Mouse (Mus musculus) hematopoietic stem cell, adult 5-6 weeks (primary cell): Measurements from ENCODE around the gene Sez6l. TPM values are rescaled to one million over a fixed set of nuclear protein-coding genes. Genes with fewer than 3 reads are reported as not detected.

Experiments used
- ATAC-seq, 2 experiments: fragments of 125-278 bp in 1 of 2; replicated peaks in 1 of 2; 2 replicates each; pipeline ENCODE4 v1.8.0; 2016 to 2017; ENCODE audit warnings: inconsistent platforms in 2 of 2, mild to moderate bottlenecking in 2 of 2, moderate number of reproducible peaks in 2 of 2, low read depth in 1 of 2, moderate TSS enrichment in 1 of 2; ENCODE audit not compliant: low FRiP score in 2 of 2, poor library complexity in 2 of 2, severe bottlenecking in 2 of 2, insufficient read depth in 1 of 2, low TSS enrichment in 1 of 2
- total RNA-seq: library from RNA; stranded (forward); fragments of 172-1452, 232-1000 nt; gene quantifications from 2 replicates; pipeline ENCODE4 v1.2.3, GENCODE M21; 2017

Gene Sez6l
- total RNA-seq, 1 experiment from 2014 or later, result 0.15 TPM

DNA sequence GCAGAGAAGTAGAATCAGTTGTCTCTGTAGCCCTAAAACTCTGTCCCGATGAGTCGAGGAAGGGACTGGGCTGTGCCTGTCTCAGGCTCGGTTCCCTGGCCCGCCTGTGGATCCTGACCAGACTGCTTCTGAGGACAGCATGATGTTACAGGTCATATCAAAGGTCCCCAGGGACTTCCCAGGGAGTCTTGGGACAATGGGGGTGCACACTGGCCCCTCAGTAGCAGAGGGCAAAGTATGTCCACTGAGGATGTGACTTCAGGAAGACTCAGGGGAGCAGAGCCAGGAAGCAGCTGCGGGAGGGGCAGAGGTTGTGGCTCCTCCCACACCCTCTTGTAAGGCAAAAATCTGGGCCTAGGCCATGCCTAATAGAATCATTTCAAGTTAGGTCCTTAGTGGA lies 90.6 kb downstream of the Sez6l start:
- no peak for ATAC-seq

DNA sequence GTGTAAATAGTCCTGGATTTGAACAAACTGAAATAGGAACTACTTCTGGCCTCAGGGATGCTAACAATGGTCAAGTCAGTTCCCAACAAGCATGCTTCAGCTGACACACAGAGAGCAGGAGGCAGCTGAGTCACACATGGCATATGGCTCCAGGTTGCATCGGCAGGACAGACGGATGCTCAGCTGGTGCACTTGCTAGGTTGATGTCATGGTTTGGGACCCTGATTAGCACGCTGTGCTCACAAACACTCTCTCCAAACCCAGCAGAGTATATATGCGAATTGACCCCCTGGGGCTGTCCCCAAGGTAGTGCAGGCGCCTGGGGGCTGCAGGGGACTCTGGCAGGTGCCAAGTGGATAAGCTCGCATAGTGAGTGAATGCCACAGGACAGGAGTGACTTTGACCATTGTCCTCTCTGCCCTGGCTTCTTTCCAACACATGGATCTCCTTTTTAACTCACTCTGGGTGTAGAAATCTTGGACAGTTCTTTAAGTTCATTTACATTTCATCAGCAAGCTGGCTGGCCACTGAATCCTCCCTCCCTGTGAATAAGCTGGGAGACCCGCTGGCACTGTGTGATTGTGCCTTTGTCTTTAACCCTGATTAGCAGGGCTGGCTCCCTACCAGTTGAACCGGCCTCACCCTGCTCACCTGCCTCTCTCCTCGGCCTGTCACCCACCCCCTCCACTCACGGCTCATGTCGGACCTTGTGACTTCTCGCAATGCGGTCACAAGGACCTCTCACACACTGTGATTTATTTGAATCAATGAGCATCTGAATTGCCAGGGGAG lies 91.9 kb downstream of the Sez6l start:
- ATAC-seq, result no peak

GRCm38 (mm10) chr5:112483030-112483429 lies 94.0 kb downstream of the Sez6l start:
- ATAC-seq, result peak; percentile 85 to 86

GRCm38 (mm10) chr5:112482551-112482950 lies 94.4 kb downstream of the Sez6l start:
- ATAC-seq, result no peak

- ATAC-seq, result no peak
Measured at GRCm38 (mm10) chr5:112481946-112482410, 95.0 kb downstream of the Sez6l start.

- ATAC-seq, result no peak
Measured at GRCm38 (mm10) chr5:112473453-112473852, 103.5 kb downstream of the Sez6l start.

- ATAC-seq, result no peak; a peak in 1 of 4 replicates
Measured at GRCm38 (mm10) chr5:112470144-112470543, 106.8 kb downstream of the Sez6l start.

GRCm38 (mm10) chr5:112468986-112469581 lies 107.9 kb downstream of the Sez6l start:
- ATAC-seq, result no peak

DNA sequence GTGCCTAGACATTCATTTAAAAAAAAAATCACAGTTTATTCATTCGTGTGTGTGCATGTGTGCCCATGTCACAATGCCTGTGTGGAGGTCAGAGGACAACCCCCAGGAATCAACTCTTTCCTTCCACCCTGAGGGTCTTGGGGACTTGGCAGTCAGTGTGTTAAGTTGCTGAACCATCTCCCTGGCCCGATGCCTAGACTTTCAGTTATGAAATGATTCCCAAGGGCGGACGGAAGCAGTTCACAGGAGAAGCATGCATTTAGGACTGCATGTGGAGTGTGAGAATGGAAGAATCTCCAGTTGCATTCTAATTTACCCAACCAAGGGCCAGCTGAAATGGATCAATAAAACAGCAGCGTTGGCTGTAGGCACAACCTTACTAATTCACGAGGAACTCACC lies 110.7 kb downstream of the Sez6l start:
- ATAC-seq, result no peak

DNA sequence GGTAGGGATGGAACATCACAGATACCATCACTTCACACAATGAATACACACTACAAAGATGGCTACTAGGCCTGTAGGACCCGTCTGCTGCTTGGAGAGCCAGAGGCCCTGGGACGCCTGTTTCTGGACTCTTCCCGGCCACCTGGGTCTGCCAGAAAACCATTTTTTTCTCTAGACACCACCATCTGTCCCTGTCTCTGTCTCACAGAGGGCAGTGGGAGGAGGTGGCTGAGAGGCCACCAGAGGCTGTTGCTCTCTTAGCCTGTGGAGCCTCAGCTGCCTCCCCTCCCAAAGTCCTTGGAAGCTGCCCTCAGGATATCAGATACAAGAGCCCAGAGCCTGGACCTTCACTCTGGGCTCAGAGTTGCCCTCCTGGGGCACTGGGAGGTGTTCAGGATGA lies 117.1 kb downstream of the Sez6l start:
- no peak for ATAC-seq

DNA sequence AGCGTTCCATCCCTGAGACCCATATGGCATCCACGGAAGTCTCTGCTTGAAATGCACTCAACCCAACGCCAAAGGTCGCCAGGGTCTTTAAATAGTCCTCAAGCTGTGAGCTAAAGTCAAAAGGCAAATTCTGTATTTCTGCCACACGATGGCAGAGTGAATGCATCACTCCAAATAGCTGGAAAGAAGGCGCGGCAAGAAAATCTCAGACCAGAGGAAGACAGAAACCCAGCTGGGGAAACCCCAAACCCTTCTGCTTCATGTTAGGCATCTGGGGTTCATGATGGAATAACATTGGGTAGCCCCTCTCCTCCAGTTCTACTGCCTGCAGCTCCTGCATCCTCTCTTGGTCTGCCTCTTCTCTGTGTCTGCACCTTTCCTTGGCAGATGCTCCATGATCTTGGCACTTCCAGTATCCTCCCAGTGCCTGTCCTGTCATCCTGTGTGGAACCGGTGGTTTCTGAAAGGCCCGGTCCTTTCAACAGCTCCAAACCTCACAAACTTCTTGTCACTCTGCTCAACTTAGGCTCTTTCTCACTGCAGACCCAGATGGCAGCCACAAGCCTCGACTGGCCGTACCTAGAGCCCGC lies 121.9 kb downstream of the Sez6l start:
- no peak for ATAC-seq

DNA sequence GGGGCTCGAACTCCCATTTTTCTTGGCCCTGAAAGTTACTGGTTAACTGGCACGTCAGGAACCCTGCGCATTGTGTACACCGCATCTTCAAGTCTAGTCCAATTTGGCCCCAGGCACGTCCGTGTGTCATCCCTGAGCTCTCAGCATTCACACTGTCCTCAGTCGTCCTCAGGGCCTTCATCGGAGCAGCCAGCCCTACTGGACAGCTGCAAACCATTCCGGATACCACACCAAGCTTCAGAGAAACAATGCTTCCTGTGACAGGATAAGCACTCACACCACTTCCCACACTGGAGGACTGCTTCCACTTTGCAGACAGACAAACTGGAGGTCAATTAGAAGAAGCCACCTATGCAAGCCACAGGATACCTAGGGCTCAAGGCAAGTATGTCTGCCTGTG lies 123.9 kb downstream of the Sez6l start:
- ATAC-seq, result no peak

- no peak for ATAC-seq
Measured at GRCm38 (mm10) chr5:112448747-112449440, 128.1 kb downstream of the Sez6l start, which contains the start of gene Gm6588. Gene Gm6588 (plus strand): TSS chr5:112449426.

DNA sequence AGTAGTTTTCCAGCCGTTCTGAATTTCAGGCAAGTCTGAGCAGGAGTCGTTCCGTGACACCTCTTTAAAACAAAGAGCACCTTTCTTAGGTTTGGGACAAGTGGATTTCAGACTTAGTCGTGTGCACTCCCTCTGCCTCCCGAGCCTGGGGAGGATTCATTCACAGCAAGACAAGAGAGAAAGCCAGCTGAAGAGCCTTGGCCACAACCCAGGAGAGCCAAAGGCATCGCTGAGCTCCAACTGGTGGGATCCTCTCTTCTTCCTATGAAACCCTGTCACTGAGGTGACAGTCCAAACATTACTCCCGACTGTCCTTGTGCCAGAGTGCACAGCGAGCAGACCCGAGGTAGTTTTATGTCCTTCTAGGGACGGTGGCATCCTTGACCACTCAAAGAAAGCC lies 138.4 kb downstream of the Sez6l start:
- no peak for ATAC-seq

- ATAC-seq, result peak in 1 of 2 experiments; percentile 55; a peak in 2 of 4 replicates
Measured at GRCm38 (mm10) chr5:112433004-112433403, 144.0 kb downstream of the Sez6l start.

DNA sequence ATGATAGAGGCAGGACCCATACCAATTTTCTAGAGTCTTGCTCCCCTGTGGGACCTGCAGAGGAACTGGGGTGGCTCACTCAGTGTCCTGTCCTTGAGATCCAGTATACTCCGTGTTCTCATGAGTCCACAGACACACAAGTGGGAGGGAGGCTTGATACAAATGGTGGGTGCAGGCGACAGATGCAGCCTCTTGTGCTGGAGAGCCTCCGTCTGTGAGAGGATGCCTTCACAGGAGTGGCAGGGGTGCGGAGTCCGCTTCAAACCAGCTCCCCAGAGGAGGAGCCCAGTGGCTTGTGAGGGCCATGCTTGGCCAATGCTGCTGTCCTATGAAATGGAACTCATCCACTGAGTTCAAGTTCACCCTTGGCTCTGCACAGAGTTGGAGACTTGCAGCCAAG lies 145.0 kb downstream of the Sez6l start:
- ATAC-seq, result no peak

DNA sequence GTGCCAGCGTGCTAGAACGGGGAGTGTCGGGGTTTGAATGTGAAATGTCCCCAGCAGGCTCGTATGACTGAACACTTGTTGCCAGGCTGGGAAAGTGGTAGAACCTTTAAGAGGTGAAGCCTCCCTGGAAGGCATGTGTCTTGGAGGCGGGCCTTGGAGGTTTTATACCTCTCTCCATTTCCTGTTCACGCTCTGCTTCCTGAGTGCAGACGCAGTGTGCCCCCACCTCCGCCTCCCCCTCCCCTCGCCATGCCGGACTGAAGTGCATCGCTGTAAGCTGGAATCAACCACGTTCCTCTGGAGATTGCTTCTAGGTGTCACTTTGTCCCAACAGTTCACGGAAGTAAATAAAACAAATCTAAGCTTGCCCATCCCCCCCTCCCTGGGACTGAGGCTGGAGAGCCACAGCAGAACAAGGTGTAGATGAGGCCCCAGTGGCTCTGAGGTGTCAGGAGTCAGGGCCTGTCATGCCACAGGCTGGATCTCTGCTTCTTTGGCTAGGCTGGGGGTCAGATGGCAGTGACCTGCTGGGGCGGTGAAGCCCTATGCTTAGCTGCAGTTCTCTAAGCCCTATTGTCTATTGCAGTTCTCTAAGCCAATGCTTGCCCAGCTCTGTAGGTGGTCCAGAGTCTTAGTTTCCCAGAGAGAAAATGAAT lies 145.7 kb downstream of the Sez6l start:
- no peak for ATAC-seq
